Mouse (Mus musculus): ENCODE results near the gene Ccm2. TPM values are rescaled to one million over a fixed set of nuclear protein-coding genes. Genes with fewer than 3 reads are reported as not detected.

The Ccm2 gene
- total and polyA plus RNA-seq, 2 experiments from 2014 or later = 77.5 to 80.2 TPM

DNA sequence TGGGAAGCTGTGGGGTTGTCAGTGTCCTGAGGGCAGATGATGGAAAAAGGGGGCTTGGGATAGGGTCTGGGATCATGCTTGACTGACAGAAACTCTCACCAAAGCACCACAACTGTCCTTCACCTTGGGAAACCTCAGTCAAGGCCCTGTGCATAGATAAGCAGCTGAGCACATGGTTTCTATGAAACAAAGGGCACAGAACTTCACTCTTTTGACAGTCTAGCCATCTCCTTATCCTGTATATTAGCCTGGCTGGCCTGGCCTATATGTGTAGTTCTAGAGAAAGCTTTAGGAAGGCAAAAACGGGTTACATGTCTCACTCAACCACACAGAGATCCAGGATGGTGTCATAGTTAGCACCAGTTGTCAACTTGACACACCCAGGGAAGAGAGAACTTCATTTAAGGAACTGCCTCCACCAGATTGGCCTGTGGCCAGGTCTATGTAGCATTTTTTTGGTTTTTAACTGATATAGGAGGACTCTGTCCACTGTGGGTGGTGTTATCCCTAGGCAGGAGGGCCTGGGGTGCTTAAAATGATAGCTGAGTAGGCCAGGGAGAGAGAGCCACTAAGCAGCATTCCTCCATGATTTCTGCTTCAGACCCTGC lies 38.3 kb upstream of the Ccm2 start:
- no peaks in the 10 kb centered on the region for H3K36me3 ChIP-seq (ENCODE audit: insufficient read depth, low read length)
- no peaks in the 10 kb centered on the region for H3K27me3 ChIP-seq (ENCODE audit: insufficient read depth, low read length)
- no peak overlapping the region for H3K4me3 ChIP-seq (ENCODE audit: low read length)
- ATAC-seq = no peak
- no peak overlapping the region for H3K9ac ChIP-seq (replicated peaks; ENCODE audit: low read length)
- DNase-seq (ENCODE audit: low spot score) = no peak
- no peaks in the 10 kb centered on the region for H3K9me3 ChIP-seq (ENCODE audit: low read length)
- H3K27ac ChIP-seq = no peak overlapping the region
- WGBS = 48% methylated on average over 1 of the region's 1 CpGs
- H3K4me1 ChIP-seq (ENCODE audit: insufficient read depth, low read length) = no peaks in the 10 kb centered on the region
- no peak overlapping the region for H3K4me2 ChIP-seq (ENCODE audit: low read depth, low read length)
- TF ChIP-seq CTCF (IDR thresholded peaks at IDR 0.05; ENCODE audit: low read depth) = no peak

GRCm38 (mm10) chr11:6514837-6515236 lies 31.9 kb upstream of the Ccm2 start:
- DNase-seq (ENCODE audit: low spot score) (peak; percentile 64), ATAC-seq (peak; percentile 82)
- Histone ChIP-seq H3K27ac (no peak overlapping the region), H3K4me1 (ENCODE audit: insufficient read depth, low read length) (no peaks in the 10 kb centered on the region), H3K36me3 (ENCODE audit: insufficient read depth, low read length) (no peaks in the 10 kb centered on the region), H3K4me2 (ENCODE audit: low read depth, low read length) (no peak overlapping the region), H3K27me3 (ENCODE audit: insufficient read depth, low read length) (no peaks in the 10 kb centered on the region), H3K4me3 (ENCODE audit: low read length) (no peak overlapping the region), H3K9me3 (ENCODE audit: low read length) (no peaks in the 10 kb centered on the region), H3K9ac (replicated peaks; ENCODE audit: low read length) (no peak overlapping the region)
- WGBS = 39% methylated on average over 7 of the region's 7 CpGs
- no peak for TF ChIP-seq CTCF (IDR thresholded peaks at IDR 0.05; ENCODE audit: low read depth)

DNA sequence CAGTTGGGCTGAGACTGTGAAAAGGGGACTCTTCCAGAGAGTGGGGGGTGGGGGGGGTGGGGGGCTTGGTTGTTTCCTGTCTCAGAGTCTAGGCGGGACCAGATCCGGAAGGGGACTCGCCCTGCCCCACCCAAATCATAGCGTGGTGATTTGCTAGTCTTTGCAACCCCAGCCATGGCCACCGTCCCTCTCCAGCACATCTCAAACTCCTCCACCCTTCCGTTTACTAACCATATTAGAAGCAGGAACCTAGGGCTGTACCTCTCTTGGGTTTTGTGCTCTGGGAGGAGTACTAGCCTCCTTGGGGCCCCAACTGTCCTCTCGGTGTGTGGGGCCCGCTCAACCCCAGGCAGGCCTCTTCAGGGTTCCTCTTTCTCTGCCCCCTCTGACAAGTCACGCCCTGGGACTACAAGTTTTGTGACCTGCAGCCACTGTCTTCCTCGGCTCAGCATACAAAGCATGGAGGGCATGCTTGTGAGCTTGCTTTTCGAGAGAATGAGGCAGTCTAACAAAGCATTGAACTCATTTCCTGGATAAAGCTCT lies 27.1 kb upstream of the Ccm2 start:
- H3K27ac ChIP-seq = no peak overlapping the region
- no peaks in the 10 kb centered on the region for H3K4me1 ChIP-seq (ENCODE audit: insufficient read depth, low read length)
- no peak overlapping the region for H3K9ac ChIP-seq (replicated peaks; ENCODE audit: low read length)
- no peak for DNase-seq (ENCODE audit: low spot score)
- H3K27me3 ChIP-seq (ENCODE audit: insufficient read depth, low read length) = no peaks in the 10 kb centered on the region
- H3K36me3 ChIP-seq (ENCODE audit: insufficient read depth, low read length) = no peaks in the 10 kb centered on the region; the same call in 1 of the 2 replicates
- WGBS = 73% methylated on average over 11 of the region's 11 CpGs
- H3K9me3 ChIP-seq (ENCODE audit: low read length) = no peaks in the 10 kb centered on the region
- no peak for ATAC-seq
- H3K4me3 ChIP-seq (ENCODE audit: low read length) = no peak overlapping the region
- H3K4me2 ChIP-seq (ENCODE audit: low read depth, low read length) = no peak overlapping the region
- no peak for TF ChIP-seq CTCF (IDR thresholded peaks at IDR 0.05; ENCODE audit: low read depth)

DNA sequence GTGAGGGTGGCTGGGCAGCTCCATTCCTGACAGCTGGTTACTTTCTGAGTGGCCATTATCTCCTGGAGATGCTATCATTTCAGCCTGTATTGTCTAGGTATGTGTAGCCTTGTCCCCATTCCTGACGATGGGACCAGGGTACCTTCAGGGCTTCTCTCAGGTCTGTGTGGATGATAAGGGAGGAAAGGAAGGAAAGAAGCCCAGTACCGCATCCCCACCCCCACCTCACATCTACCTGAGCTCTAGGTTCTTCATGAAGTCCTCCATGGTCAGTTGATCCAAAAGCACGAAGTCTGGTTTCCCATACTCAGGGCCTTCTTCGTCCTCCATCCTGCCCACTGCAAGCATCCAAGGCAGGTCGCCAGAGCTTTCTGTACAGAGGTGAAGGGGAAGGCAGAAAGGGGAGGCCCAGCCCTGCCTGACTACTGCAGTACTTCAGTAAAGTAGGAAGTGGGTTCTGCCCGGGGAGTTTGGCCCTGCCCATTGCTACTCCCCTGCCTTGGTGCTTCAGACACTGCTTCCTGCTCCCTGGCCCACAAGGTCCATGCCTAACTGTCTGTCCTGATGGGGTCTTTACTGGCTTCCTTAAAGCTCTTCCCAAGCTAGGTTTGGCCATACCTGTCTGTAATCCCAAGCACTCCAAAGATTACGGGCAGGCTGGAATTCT lies 26.0 kb upstream of the Ccm2 start, which contains the start of gene Myo1g:
TSS of gene Myo1g (minus strand) at position 459 of the 667 bp plus-strand sequence.
- no peak within 1 kb of the TSS for H3K4me2 ChIP-seq (ENCODE audit: low read depth, low read length)
- 71% methylated on average over 7 of the region's 7 CpGs for WGBS
- peaks cover 9% of the 10 kb centered on the region; the same call in 1 of the 2 replicates for H3K36me3 ChIP-seq (ENCODE audit: insufficient read depth, low read length)
- no peak within 1 kb of the TSS for H3K9ac ChIP-seq (replicated peaks; ENCODE audit: low read length)
- H3K9me3 ChIP-seq (ENCODE audit: low read length) = no peaks in the 10 kb centered on the region
- H3K27ac ChIP-seq = no peak within 1 kb of the TSS
- H3K27me3 ChIP-seq (ENCODE audit: insufficient read depth, low read length) = no peaks in the 10 kb centered on the region
- no peak for ATAC-seq
- TF ChIP-seq CTCF (IDR thresholded peaks at IDR 0.05; ENCODE audit: low read depth) = no peak
- no peaks in the 10 kb centered on the region for H3K4me1 ChIP-seq (ENCODE audit: insufficient read depth, low read length)
- H3K4me3 ChIP-seq (ENCODE audit: low read length) = no peak within 1 kb of the TSS
- no peak for DNase-seq (ENCODE audit: low spot score)

GRCm38 (mm10) chr11:6522782-6523525 lies 23.7 kb upstream of the Ccm2 start:
- Histone ChIP-seq H3K27ac (no peak overlapping the region), H3K27me3 (ENCODE audit: insufficient read depth, low read length) (no peaks in the 10 kb centered on the region), H3K4me3 (ENCODE audit: low read length) (no peak overlapping the region), H3K9ac (replicated peaks; ENCODE audit: low read length) (no peak overlapping the region), H3K9me3 (ENCODE audit: low read length) (no peaks in the 10 kb centered on the region), H3K4me2 (ENCODE audit: low read depth, low read length) (no peak overlapping the region), H3K4me1 (ENCODE audit: insufficient read depth, low read length) (no peaks in the 10 kb centered on the region), H3K36me3 (ENCODE audit: insufficient read depth, low read length) (peaks cover 18% of the 10 kb centered on the region)
- 72% methylated on average over 9 of the region's 9 CpGs for WGBS
- no peak for TF ChIP-seq CTCF (IDR thresholded peaks at IDR 0.05; ENCODE audit: low read depth)
- ATAC-seq = no peak
- no peak for DNase-seq (ENCODE audit: low spot score)

DNA sequence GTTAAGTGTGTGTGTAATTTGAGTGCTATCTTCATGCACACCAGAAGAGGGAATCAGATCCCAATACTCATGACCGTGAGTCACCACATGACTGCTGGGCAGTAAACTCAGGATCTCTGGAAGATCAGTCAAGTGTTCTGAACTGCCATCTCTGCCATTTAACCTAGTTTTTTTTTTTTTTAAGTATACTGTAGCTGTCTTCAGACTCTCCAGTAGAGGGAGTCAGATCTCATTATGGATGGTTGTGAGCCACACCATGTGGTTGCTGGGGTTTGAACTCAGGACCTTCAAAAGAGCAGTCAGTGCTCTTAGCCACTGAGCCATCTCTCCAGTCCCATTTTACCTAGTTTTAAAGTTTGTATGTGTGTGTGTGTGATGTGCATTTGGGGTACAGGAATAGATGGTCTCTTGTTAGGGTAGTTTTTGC lies 23.0 kb upstream of the Ccm2 start:
- ATAC-seq (no peak), DNase-seq (ENCODE audit: low spot score) (no peak)
- no peak overlapping the region for H3K27ac ChIP-seq
- H3K9me3 ChIP-seq (ENCODE audit: low read length) = no peaks in the 10 kb centered on the region
- TF ChIP-seq CTCF (IDR thresholded peaks at IDR 0.05; ENCODE audit: low read depth) = no peak; the same call in 1 of the 2 replicates
- no peak overlapping the region for H3K4me2 ChIP-seq (ENCODE audit: low read depth, low read length)
- no peak overlapping the region for H3K4me3 ChIP-seq (ENCODE audit: low read length)
- no peak overlapping the region for H3K9ac ChIP-seq (replicated peaks; ENCODE audit: low read length)
- WGBS = 58% methylated on average over 1 of the region's 1 CpGs
- H3K27me3 ChIP-seq (ENCODE audit: insufficient read depth, low read length) = no peaks in the 10 kb centered on the region
- peaks cover 18% of the 10 kb centered on the region for H3K36me3 ChIP-seq (ENCODE audit: insufficient read depth, low read length)
- no peaks in the 10 kb centered on the region for H3K4me1 ChIP-seq (ENCODE audit: insufficient read depth, low read length)
